Mouse (Mus musculus): Measurements from ENCODE around the gene Zfp697.

DNA sequence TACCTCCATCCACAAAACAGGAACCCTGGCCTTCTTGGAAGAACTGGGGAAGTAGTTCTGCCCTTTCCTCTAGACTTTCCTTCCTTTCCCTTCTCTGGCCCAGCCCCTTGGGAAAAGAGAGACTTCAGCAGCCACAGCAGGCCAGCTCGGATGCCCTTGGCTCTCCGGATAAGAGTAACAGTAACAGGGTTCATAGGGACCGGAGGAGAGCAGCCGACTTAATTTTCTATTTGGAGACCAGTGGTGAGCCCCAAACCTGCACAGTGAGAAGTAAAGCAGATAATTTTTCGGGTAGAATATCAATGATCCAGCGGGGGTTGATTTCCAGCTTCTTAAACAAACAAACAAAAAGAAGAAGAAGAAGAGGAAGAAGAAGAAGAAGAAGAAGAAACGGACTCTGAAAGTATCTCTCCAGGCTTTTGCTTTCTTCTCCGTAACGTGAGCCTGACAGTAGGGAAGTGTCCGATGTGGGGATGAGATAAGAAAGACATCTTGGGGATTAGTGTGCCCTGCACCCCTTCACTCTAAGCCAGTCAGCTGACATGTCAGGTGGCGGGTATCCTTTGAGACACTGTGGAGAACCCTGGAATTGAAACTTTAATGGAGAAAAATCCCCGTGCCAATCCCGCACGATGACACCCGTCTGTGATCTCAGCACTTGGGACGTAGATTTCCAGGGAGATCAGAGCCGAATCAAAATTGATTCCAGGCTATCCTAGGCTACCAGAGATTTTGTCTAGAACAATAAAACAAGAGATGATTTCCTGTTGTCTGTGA lies 41.3 kb upstream of the Zfp697 start:
- no peak for TF ChIP-seq GATA1 (IDR thresholded peaks at IDR 0.05; ENCODE audit: borderline replicate concordance, low read length)
- TF ChIP-seq FLI1 (IDR thresholded peaks at IDR 0.05; ENCODE audit: low read length), result no peak

All from megakaryocyte, embryonic 14.5 days (primary cell).